Mouse (Mus musculus) megakaryocyte, embryonic 14.5 days (primary cell): ENCODE data around the gene Xrra1.

Experiments
- FLI1 ChIP-seq: IDR thresholded peaks from 2 replicates; pipeline ENCODE4 v1.6.1; 2012; ENCODE audit warnings: low read length, inconsistent platforms, mixed read lengths
- GATA1 ChIP-seq: IDR thresholded peaks from 3 replicates; pipeline ENCODE4 v1.6.1; 2012; ENCODE audit warnings: mixed read lengths, low read length, inconsistent platforms, borderline replicate concordance

GRCm38 (mm10) chr7:99822426-99822825 lies 36.5 kb upstream of the Xrra1 start:
- TF ChIP-seq GATA1: no peak
- no peak for TF ChIP-seq FLI1
